Mouse (Mus musculus) embryonic facial prominence, embryonic 15.5 days (tissue): ENCODE measurements around the gene Pigr. TPM values are rescaled to one million over a fixed set of nuclear protein-coding genes. Genes with fewer than 3 reads are reported as not detected.

Experiments
- ATAC-seq: fragments of 200-750 bp; cut with Nextera tagmentation; 2 replicates; pipeline ENCODE4 v1.8.0; 2017; ENCODE audit warnings: low read depth, moderate TSS enrichment; ENCODE audit not compliant: insufficient number of reproducible peaks, low FRiP score, low TSS enrichment
- H3K27ac ChIP-seq: fragments of 300-500 bp; sonication (generic); replicated peaks from 2 replicates; pipeline ENCODE4 v1.5.1; 2015; ENCODE audit warnings: mild to moderate bottlenecking, inconsistent platforms
- H3K27me3 ChIP-seq: fragments of 300-500 bp; sonication (generic); 2 replicates; pipeline ENCODE4 v1.6.1; 2015; ENCODE audit warnings: inconsistent platforms
- H3K36me3 ChIP-seq: fragments of 300-500 bp; sonication (generic); 2 replicates; pipeline ENCODE4 v1.6.1; 2015; ENCODE audit warnings: mild to moderate bottlenecking, inconsistent platforms
- H3K4me1 ChIP-seq: fragments of 300-500 bp; sonication (generic); 2 replicates; pipeline ENCODE4 v1.6.1; 2015; ENCODE audit warnings: inconsistent platforms
- H3K4me2 ChIP-seq: fragments of 300-500 bp; sonication (generic); replicated peaks from 2 replicates; pipeline ENCODE4 v1.6.1; 2015; ENCODE audit warnings: mild to moderate bottlenecking, inconsistent platforms
- H3K4me3 ChIP-seq: fragments of 300-500 bp; sonication (generic); replicated peaks from 2 replicates; pipeline ENCODE4 v1.5.1; 2015; ENCODE audit warnings: mild to moderate bottlenecking, inconsistent platforms
- H3K9ac ChIP-seq: fragments of 300-500 bp; sonication (generic); 2 replicates; pipeline ENCODE4 v1.6.1; 2015; ENCODE audit warnings: inconsistent platforms
- H3K9me3 ChIP-seq: fragments of 300-500 bp; sonication (generic); replicated peaks from 2 replicates; pipeline ENCODE4 v1.6.1; 2016; ENCODE audit warnings: inconsistent platforms
- WGBS: fragments of 180-500 bp; shearing (Covaris S2); methylation state at CpG from one replicate; pipeline ENCODE4 v1.1.7; 2015; 5-methylcytosine and 5-hydroxymethylcytosine counted together
- polyA plus RNA-seq: library from polyadenylated mRNA; unstranded; fragments of >200 nt; fragmentation: Nextera tagmentation; extraction: Ambion mirVana; gene quantifications from 2 replicates; pipeline ENCODE4 v1.2.1, GENCODE M21; 2015

Gene Pigr
- 0.08 TPM in 2 replicates for polyA plus RNA-seq

DNA sequence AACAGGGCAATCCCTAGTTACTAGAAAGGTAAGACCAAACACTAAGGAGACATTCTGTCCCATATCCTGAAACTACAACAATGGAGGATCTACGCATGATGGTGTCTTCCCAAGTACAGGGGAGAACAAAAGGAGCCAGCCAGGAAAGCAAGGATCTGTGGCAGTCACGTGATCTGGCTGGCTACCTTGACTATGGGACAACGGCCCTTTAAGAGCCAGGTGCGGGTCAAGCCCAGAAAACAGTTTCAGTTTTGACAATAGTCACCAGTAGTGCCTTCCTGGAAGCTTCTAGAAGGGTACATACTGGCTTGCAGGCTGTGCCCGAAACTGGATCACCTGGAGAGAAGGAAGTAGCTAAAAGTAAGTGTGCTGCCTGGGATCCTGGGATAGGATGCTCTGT is at the start of gene Pigr:
Pigr (plus strand) TSS at position 237 of the 400 bp plus-strand sequence.
- ATAC-seq: no peak
- H3K4me1 ChIP-seq: no peaks in the 10 kb centered on the region
- H3K4me3 ChIP-seq: no peak within 1 kb of the TSS
- H3K9me3 ChIP-seq: no peaks in the 10 kb centered on the region
- H3K27ac ChIP-seq: no peak within 1 kb of the TSS
- H3K27me3 ChIP-seq: no peaks in the 10 kb centered on the region
- H3K9ac ChIP-seq: no peak within 1 kb of the TSS
- H3K36me3 ChIP-seq: no peaks in the 10 kb centered on the region
- H3K4me2 ChIP-seq: no peak within 1 kb of the TSS
- 85% methylated on average over 5 of the region's 5 CpGs for WGBS

GRCm38 (mm10) chr1:130779867-130780266 is 46.6 kb upstream of the Pigr start:
- no peak overlapping the region for H3K9ac ChIP-seq
- WGBS: 78% methylated on average over 3 of the region's 3 CpGs
- H3K36me3 ChIP-seq: no peaks in the 10 kb centered on the region
- no peak overlapping the region for H3K4me2 ChIP-seq
- no peaks in the 10 kb centered on the region for H3K4me1 ChIP-seq
- no peaks in the 10 kb centered on the region for H3K9me3 ChIP-seq
- ATAC-seq: no peak
- H3K27me3 ChIP-seq: no peaks in the 10 kb centered on the region
- no peak overlapping the region for H3K4me3 ChIP-seq
- H3K27ac ChIP-seq: no peak overlapping the region

GRCm38 (mm10) chr1:130784054-130784453 is 42.4 kb upstream of the Pigr start:
- Histone ChIP-seq H3K27me3 (no peaks in the 10 kb centered on the region), H3K36me3 (no peaks in the 10 kb centered on the region), H3K4me1 (no peaks in the 10 kb centered on the region), H3K4me3 (no peak overlapping the region), H3K9me3 (no peaks in the 10 kb centered on the region), H3K27ac (no peak overlapping the region), H3K9ac (no peak overlapping the region), H3K4me2 (no peak overlapping the region)
- no peak for ATAC-seq
- WGBS: 19% methylated on average over 4 of the region's 4 CpGs

DNA sequence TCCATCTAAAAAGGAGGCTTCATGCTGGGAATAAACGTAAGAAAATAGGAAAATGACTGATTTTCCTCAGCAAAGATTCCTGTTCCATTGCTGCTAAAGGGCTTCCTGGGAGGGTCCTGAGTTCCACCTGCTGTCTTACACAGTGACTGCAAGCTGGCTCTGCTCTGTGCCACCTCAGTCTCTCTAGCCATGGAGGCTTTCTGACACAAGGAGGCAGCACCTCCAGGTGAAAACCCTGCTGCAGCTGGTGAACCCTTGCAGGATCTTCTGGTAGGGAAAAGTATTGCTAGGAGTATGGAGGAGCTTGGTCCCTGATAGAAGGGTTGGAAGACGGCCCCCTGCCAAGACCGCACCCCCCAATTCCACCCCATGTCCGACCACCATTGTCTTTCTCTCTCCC is 39.5 kb upstream of the Pigr start:
- Histone ChIP-seq H3K9ac (no peak overlapping the region), H3K27me3 (no peaks in the 10 kb centered on the region), H3K4me3 (no peak overlapping the region), H3K27ac (no peak overlapping the region), H3K9me3 (no peaks in the 10 kb centered on the region), H3K4me2 (no peak overlapping the region), H3K4me1 (no peaks in the 10 kb centered on the region), H3K36me3 (no peaks in the 10 kb centered on the region)
- ATAC-seq: no peak
- WGBS: 39% methylated on average over 4 of the region's 4 CpGs

DNA sequence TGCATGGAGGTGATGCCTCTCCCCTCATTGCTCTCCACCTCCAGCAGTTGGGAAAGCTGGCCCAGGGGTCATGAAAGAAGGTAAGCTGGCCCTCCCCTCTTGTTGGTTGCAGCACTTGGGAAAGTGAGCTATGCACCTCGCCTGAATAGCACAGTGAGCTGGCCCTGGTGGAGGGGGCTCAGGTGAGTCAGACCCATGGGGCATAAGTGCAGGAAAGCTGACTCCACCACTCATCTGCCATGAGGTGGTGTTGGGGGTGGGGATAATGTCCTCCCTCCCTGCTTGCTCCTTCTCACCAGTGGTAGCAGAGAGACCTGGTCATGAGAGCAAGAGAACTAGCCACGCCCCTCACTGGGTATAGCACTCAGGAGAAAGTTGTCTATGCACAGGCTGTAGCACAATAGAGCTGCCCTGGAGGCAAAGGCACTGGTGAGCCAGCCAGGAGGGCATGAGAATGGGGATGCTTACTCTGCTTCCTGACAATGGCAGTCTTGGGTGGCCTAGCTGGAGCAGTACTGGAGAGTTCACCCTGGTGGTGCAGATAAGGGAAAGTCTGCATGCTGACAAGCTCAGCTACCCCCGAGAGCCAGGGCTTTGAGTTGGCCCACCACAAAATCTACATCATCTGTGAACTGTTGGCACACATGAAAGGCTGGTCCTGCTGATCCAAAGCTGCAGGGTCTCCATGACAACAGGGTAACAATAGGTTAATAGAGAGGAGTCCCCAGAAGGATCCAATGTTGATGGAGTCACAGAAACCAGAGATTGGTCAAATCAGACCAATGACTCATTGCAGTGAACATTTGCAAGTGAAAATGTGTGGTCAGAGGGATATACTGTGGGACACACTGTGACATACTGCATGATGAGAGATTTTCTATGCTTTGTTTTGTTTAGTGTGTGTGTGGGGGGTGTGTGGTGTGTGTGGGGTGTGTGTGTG is 36.7 kb upstream of the Pigr start:
- no peak; the same call in 1 of the 2 replicates for ATAC-seq

DNA sequence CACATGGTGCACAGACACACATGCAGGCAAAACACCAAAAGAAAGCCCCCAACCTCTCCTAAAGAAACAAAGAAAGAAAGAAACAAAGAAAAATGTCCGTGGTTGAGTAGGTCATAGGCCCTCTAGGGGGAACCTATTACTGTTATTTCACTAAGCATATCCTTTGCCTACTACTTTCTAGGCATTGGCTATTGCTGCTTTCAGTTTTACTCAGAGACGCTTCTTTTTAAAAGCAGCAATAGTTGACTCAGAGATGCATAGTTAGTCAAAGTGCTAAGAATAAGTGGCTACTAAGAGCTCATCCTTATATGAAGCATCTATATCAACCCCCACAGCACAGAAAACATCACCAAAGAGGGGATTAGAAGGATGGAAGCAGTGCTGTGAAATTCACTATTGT is 31.2 kb upstream of the Pigr start:
- Histone ChIP-seq H3K9me3 (no peaks in the 10 kb centered on the region), H3K4me3 (no peak overlapping the region), H3K36me3 (no peaks in the 10 kb centered on the region), H3K4me1 (no peaks in the 10 kb centered on the region), H3K27ac (no peak overlapping the region), H3K9ac (no peak overlapping the region), H3K27me3 (no peaks in the 10 kb centered on the region), H3K4me2 (no peak overlapping the region)
- ATAC-seq: no peak
- WGBS: 71% methylated on average over 2 of the region's 2 CpGs

More for the DNA sequence above, 36.7 kb upstream of the Pigr start:
- Histone ChIP-seq H3K27me3 (no peaks in the 10 kb centered on the region), H3K27ac (no peak overlapping the region), H3K4me2 (no peak overlapping the region), H3K4me1 (no peaks in the 10 kb centered on the region), H3K4me3 (no peak overlapping the region), H3K9me3 (no peaks in the 10 kb centered on the region), H3K9ac (no peak overlapping the region), H3K36me3 (no peaks in the 10 kb centered on the region)
- WGBS: 54% methylated on average over 3 of the region's 3 CpGs

- Histone ChIP-seq H3K27ac (no peak overlapping the region), H3K27me3 (no peaks in the 10 kb centered on the region), H3K9ac (no peak overlapping the region), H3K4me1 (no peaks in the 10 kb centered on the region), H3K9me3 (no peaks in the 10 kb centered on the region), H3K36me3 (no peaks in the 10 kb centered on the region), H3K4me2 (no peak overlapping the region), H3K4me3 (no peak overlapping the region)
- WGBS: 70% methylated on average over 8 of the region's 8 CpGs
- peak; percentile 60; the same call in 1 of the 2 replicates for ATAC-seq
Observed at GRCm38 (mm10) chr1:130796967-130797684, 29.4 kb upstream of the Pigr start.

DNA sequence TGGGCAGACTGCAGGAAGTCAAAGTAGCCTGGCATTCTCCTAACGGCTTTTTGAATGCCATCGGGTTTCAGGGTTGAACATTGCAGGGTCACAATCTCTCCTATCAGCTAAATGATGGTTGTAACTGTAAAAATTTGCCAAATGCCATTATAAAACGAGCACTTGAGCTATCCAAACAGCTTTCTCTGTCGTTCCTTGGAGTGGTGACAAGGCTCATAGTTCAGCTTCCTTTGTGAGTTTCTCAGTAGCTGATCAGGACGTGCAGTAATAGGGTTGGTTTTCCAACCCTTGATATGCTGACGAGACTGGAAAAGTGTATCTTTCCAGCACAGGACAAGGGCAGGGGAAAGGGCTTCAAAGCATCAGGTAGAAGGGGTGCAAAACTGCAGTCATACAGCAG is 28.4 kb upstream of the Pigr start:
- Histone ChIP-seq H3K27ac (no peak overlapping the region), H3K4me3 (no peak overlapping the region), H3K9ac (no peak overlapping the region), H3K36me3 (no peaks in the 10 kb centered on the region), H3K4me1 (no peaks in the 10 kb centered on the region), H3K9me3 (no peaks in the 10 kb centered on the region), H3K27me3 (no peaks in the 10 kb centered on the region), H3K4me2 (no peak overlapping the region)
- WGBS: 65% methylated on average over 6 of the region's 6 CpGs
- no peak for ATAC-seq

GRCm38 (mm10) chr1:130798551-130798950 is 27.9 kb upstream of the Pigr start:
- ATAC-seq: no peak
- Histone ChIP-seq H3K27ac (no peak overlapping the region), H3K9ac (no peak overlapping the region), H3K36me3 (no peaks in the 10 kb centered on the region), H3K27me3 (no peaks in the 10 kb centered on the region), H3K4me3 (no peak overlapping the region), H3K4me2 (no peak overlapping the region), H3K4me1 (no peaks in the 10 kb centered on the region), H3K9me3 (no peaks in the 10 kb centered on the region)
- WGBS: 67% methylated on average over 3 of the region's 3 CpGs

DNA sequence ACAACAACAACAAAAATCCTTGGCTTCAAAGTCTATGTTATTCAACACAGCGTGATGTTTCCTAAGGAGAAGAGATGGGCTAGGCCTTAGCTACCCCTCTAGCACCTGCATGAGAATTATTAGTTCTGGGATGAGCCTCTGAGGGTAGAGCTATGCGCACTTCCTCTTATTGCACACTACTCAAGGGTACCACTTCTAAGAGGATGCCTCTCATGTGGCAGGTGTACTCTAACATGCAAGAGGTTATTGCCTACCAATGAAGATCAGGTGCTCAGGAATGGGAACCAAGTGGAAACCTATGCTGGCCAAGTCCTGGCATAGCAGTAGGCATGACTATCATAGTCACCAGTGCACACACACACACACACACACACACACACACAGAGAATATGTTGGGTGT is 27.1 kb upstream of the Pigr start:
- H3K4me1 ChIP-seq: no peaks in the 10 kb centered on the region
- H3K4me2 ChIP-seq: no peak overlapping the region
- H3K9ac ChIP-seq: no peak overlapping the region
- no peaks in the 10 kb centered on the region for H3K36me3 ChIP-seq
- no peaks in the 10 kb centered on the region for H3K9me3 ChIP-seq
- WGBS: 91% methylated on average over 2 of the region's 2 CpGs
- no peak overlapping the region for H3K27ac ChIP-seq
- H3K27me3 ChIP-seq: no peaks in the 10 kb centered on the region
- no peak overlapping the region for H3K4me3 ChIP-seq
- ATAC-seq: no peak

- H3K4me3 ChIP-seq: no peak within 1 kb of the TSS
- 86% methylated on average over 8 of the region's 8 CpGs for WGBS
- no peaks in the 10 kb centered on the region for H3K36me3 ChIP-seq
- H3K27me3 ChIP-seq: no peaks in the 10 kb centered on the region
- no peaks in the 10 kb centered on the region for H3K9me3 ChIP-seq
- H3K4me1 ChIP-seq: no peaks in the 10 kb centered on the region
- H3K4me2 ChIP-seq: no peak within 1 kb of the TSS
- no peak for ATAC-seq
- no peak within 1 kb of the TSS for H3K27ac ChIP-seq
- H3K9ac ChIP-seq: no peak within 1 kb of the TSS
Observed at GRCm38 (mm10) chr1:130800602-130801001, 25.9 kb upstream of the Pigr start, which contains the start of gene Fcamr. Fcamr (plus strand) TSS chr1:130800902.
